Mouse (Mus musculus) CH12.LX (cell line): ENCODE results near the gene Chd5.

ENCODE experiments used
- ELF1 ChIP-seq: IDR thresholded peaks from 2 replicates; pipeline ENCODE4 v1.6.1; 2014; ENCODE audit warnings: low read depth, mild to moderate bottlenecking, inconsistent platforms, low read length, improper control_type of control experiment
- EP300 ChIP-seq: IDR thresholded peaks from 2 replicates; pipeline ENCODE4 v1.6.1; 2011; ENCODE audit warnings: low read length, improper control_type of control experiment
- JUND ChIP-seq: conservative IDR thresholded peaks from 2 replicates; pipeline ENCODE4 v1.6.1; 2011; ENCODE audit warnings: low read depth, low read length, improper control_type of control experiment
- POLR2A ChIP-seq: IDR thresholded peaks from 2 replicates; pipeline ENCODE4 v1.6.1; 2011; ENCODE audit warnings: low read depth, mild to moderate bottlenecking, improper control_type of control experiment, low read length
- ZC3H11A ChIP-seq: IDR thresholded peaks from 2 replicates; pipeline ENCODE4 v1.6.1; 2012; ENCODE audit warnings: low read depth, mild to moderate bottlenecking, inconsistent platforms, low read length, improper control_type of control experiment

GRCm38 (mm10) chr4:152353886-152354637, 15.6 kb downstream of the Chd5 start:
- TF ChIP-seq ZC3H11A (no peak), ELF1 (no peak), JUND (no peak), EP300 (no peak), POLR2A (no peak)
